ENCODE assay signal across 8 mouse cellular contexts in the genomic region with DNA sequence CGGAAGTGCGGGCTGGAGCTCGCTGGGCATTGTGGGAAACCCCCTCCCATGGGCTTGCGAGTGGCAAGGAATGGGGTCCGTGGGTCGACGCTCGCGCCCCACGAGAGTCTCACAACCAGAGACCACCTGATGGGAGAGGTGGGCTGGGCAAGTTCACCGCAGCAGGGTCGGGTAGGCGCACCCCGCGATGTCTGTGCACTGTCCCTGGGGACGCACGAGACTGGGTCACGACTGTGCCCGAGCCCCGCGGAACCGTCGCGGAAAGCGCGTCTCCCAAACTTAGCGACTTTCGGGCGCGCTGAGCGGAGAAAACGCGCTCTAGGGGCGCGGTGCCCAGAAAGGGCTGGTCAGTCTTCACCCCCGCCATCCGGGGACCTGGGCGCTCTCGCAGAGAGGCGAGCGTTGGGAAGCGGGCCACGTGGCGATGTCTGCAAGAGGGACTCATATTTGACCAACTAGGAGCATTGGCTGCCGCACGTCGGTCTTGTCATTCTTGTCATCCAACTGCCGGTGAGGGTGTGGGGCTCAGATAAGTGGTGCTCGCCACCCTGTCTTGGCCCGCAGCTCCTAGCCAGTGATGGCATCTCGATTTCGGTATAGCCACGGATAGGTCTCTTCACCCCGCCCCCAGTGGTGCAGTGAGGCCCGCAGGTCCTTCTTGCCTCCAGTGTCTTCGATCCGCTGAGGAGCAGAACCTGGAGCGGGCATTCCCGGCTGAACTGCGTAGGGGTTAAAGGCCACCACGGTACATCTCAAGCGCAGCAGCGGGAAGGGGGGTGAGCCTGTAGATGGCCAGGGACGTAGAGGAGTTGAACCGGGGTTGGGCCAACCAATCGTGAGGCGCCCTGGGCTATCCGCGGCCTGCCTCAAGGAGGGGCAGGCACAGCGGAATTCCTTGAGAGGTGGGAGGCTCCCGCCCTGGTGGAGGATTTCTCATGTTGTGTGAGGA. TPM values are rescaled to one million over a fixed set of nuclear protein-coding genes. Genes with fewer than 3 reads are reported as not detected.
A peak's percentile ranks its signal among the peaks of the same experiment; 100 is the strongest.
DNase-seq lines count a peak whose midpoint lies in the region; ATAC-seq and TF ChIP-seq lines count a peak whose summit lies in the region.

No protein-coding gene starts in this region.

- H3K4me3 ChIP-seq in C2C12 (ENCODE audit: insufficient read depth, poor library complexity, severe bottlenecking): peak overlapping the region; percentile 21
- H3K4me3 ChIP-seq in embryonic facial prominence, embryonic 11.5 days (ENCODE audit: low read depth, low read length): peak overlapping the region; percentile 91
- peak overlapping the region; percentile 97 for H3K4me3 ChIP-seq in kidney, adult 2 months (ENCODE audit: insufficient read depth, low read depth, low read length)
- H3K4me3 ChIP-seq in liver, embryonic 14.5 days (ENCODE audit: insufficient read depth in 1 of 2, low read depth in 2 of 2, low read length in 2 of 2): peak overlapping the region; percentile 69 to 97
- H3K4me3 ChIP-seq in stomach, postnatal 0 days (ENCODE audit: low read depth, low read length): peak overlapping the region; percentile 86

- peak overlapping the region; percentile 78 for H3K9ac ChIP-seq in embryonic facial prominence, embryonic 11.5 days (replicated peaks; ENCODE audit: low read length)
- peak overlapping the region; percentile 73 for H3K9ac ChIP-seq in liver, embryonic 14.5 days (replicated peaks)
- H3K9ac ChIP-seq in stomach, postnatal 0 days (ENCODE audit: low read length): peak overlapping the region; percentile 73

- TF ChIP-seq CTCF in C2C12 (IDR thresholded peaks at IDR 0.05; ENCODE audit: control insufficient read depth, insufficient read depth, insufficient read length): no peak
- no peak for TF ChIP-seq CTCF in kidney, adult 2 months (conservative IDR thresholded peaks at IDR 0.05; ENCODE audit: insufficient read depth, insufficient read length, low read depth, low read length)
- peak; percentile 40; the same call in 1 of the 2 replicates for TF ChIP-seq CTCF in liver, embryonic 14.5 days (IDR thresholded peaks at IDR 0.05; ENCODE audit: low read depth)
- peak; percentile 18; the same call in 1 of the 2 replicates for TF ChIP-seq CTCF in stomach, postnatal 0 days (IDR thresholded peaks at IDR 0.05; ENCODE audit: low read depth)

- peaks cover 2% of the 10 kb centered on the region; the same call in 1 of the 2 replicates for H3K4me1 ChIP-seq in embryonic facial prominence, embryonic 11.5 days (ENCODE audit: control insufficient read depth, insufficient read depth, low read length)
- no peaks in the 10 kb centered on the region for H3K4me1 ChIP-seq in kidney, adult 2 months (ENCODE audit: control insufficient read depth, insufficient read depth, low read length)
- H3K4me1 ChIP-seq in liver, embryonic 14.5 days (replicated peaks; ENCODE audit: control insufficient read depth in 2 of 2, insufficient read depth in 2 of 2, low read length in 1 of 2): peaks cover 42 to 46% of the 10 kb centered on the region in 2 experiments
- H3K4me1 ChIP-seq in stomach, postnatal 0 days (replicated peaks; ENCODE audit: control insufficient read depth, insufficient read depth): peaks cover 6% of the 10 kb centered on the region; the same call in 1 of the 2 replicates

- peak overlapping the region; percentile 76 for H3ac ChIP-seq in C2C12 (ENCODE audit: control insufficient read depth, insufficient read length, low read depth)

- DNase-seq in adrenal gland, postnatal 10 days: peak; percentile 76
- DNase-seq in embryonic facial prominence, embryonic 11.5 days (ENCODE audit: low spot score): peak; percentile 59
- peak; percentile 68 to 78 for DNase-seq in heart, adult 9 months (ENCODE audit: low spot score in 2 of 2)
- DNase-seq in kidney, adult 2 months: peak; percentile 83
- DNase-seq in liver, embryonic 14.5 days (ENCODE audit: low read depth in 3 of 3, low spot score in 3 of 3): peak; percentile 85 to 89 (median 86)
- DNase-seq in natural killer cell, adult 2 months (ENCODE audit: low spot score in 2 of 2): peak; percentile 33 to 39
- peak; percentile 60 for DNase-seq in stomach, postnatal 0 days (ENCODE audit: low spot score)

- no peak overlapping the region for H3K27ac ChIP-seq in embryonic facial prominence, embryonic 11.5 days (replicated peaks; ENCODE audit: low read depth, low read length)
- H3K27ac ChIP-seq in kidney, adult 2 months (ENCODE audit: insufficient read depth, low read depth, low read length): peak overlapping the region; percentile 96
- H3K27ac ChIP-seq in liver, embryonic 14.5 days: peak overlapping the region; percentile 90
- H3K27ac ChIP-seq in stomach, postnatal 0 days (replicated peaks): peak overlapping the region; percentile 71

- H3K79me2 ChIP-seq in C2C12 (ENCODE audit: control insufficient read depth, insufficient read depth): no peaks in the 10 kb centered on the region

- no peaks in the 10 kb centered on the region for H3K9me3 ChIP-seq in embryonic facial prominence, embryonic 11.5 days (replicated peaks; ENCODE audit: control insufficient read depth, low read length)
- H3K9me3 ChIP-seq in liver, embryonic 14.5 days (ENCODE audit: control insufficient read depth, low read length): no peaks in the 10 kb centered on the region
- H3K9me3 ChIP-seq in stomach, postnatal 0 days (ENCODE audit: control insufficient read depth, low read length): no peaks in the 10 kb centered on the region

- no peaks in the 10 kb centered on the region for H3K36me3 ChIP-seq in C2C12 (ENCODE audit: control insufficient read depth, insufficient read depth)
- H3K36me3 ChIP-seq in embryonic facial prominence, embryonic 11.5 days (replicated peaks; ENCODE audit: control insufficient read depth, insufficient read depth, low read depth, low read length): no peaks in the 10 kb centered on the region
- no peaks in the 10 kb centered on the region for H3K36me3 ChIP-seq in kidney, adult 2 months (ENCODE audit: control insufficient read depth, insufficient read depth, low read length)
- H3K36me3 ChIP-seq in liver, embryonic 14.5 days (replicated peaks; ENCODE audit: control insufficient read depth, insufficient read depth, low read depth): no peaks in the 10 kb centered on the region
- H3K36me3 ChIP-seq in stomach, postnatal 0 days (ENCODE audit: control insufficient read depth, insufficient read depth, low read length): no peaks in the 10 kb centered on the region

- peak; percentile 29 for TF ChIP-seq POLR2A in kidney, adult 2 months (IDR thresholded peaks at IDR 0.05; ENCODE audit: low read depth, low read length)

- ATAC-seq in embryonic facial prominence, embryonic 11.5 days (replicated peaks; ENCODE audit: insufficient number of reproducible peaks, low FRiP score, low TSS enrichment, low read depth): peak; percentile 66
- ATAC-seq in liver, embryonic 14.5 days (ENCODE audit: insufficient read depth): peak; percentile 83
- peak; percentile 45 for ATAC-seq in stomach, postnatal 0 days (ENCODE audit: low FRiP score, low TSS enrichment)

- H3K79me3 ChIP-seq in C2C12 (ENCODE audit: low read depth): no peaks in the 10 kb centered on the region

- WGBS in embryonic facial prominence, embryonic 11.5 days: under 1% methylated on average over 71 of the region's 71 CpGs
- WGBS in kidney, adult 2 months: 3% methylated on average over 71 of the region's 71 CpGs
- under 1% methylated on average over 71 of the region's 71 CpGs for WGBS in liver, embryonic 14.5 days (ENCODE audit: insufficient replicate concordance)
- WGBS in stomach, postnatal 0 days: 2% methylated on average over 69 of the region's 71 CpGs

- TF ChIP-seq EP300 in liver, embryonic 14.5 days (IDR thresholded peaks at IDR 0.05; ENCODE audit: low read depth): peak; percentile 91
- TF ChIP-seq EP300 in stomach, postnatal 0 days (optimal IDR thresholded peaks at IDR 0.05): no peak

- peak overlapping the region; percentile 99 for H3K4me2 ChIP-seq in embryonic facial prominence, embryonic 11.5 days (ENCODE audit: low read depth, low read length)
- peak overlapping the region; percentile 96 for H3K4me2 ChIP-seq in liver, embryonic 14.5 days (ENCODE audit: low read depth)
- H3K4me2 ChIP-seq in stomach, postnatal 0 days (replicated peaks; ENCODE audit: low read depth): peak overlapping the region; percentile 100

- peaks cover 64% of the 10 kb centered on the region for H3K27me3 ChIP-seq in C2C12 (ENCODE audit: control insufficient read depth, insufficient read depth, insufficient read length)
- no peaks in the 10 kb centered on the region; the same call in 1 of the 2 replicates for H3K27me3 ChIP-seq in embryonic facial prominence, embryonic 11.5 days (ENCODE audit: control insufficient read depth, insufficient read depth, low read length)
- no peaks in the 10 kb centered on the region for H3K27me3 ChIP-seq in kidney, adult 2 months (replicated peaks; ENCODE audit: control insufficient read depth, insufficient read depth, low read length)
- peaks cover 6% of the 10 kb centered on the region; the same call in 1 of the 2 replicates for H3K27me3 ChIP-seq in liver, embryonic 14.5 days (ENCODE audit: control insufficient read depth, insufficient read depth, low read length)
- H3K27me3 ChIP-seq in stomach, postnatal 0 days (ENCODE audit: control insufficient read depth, insufficient read depth, low read length): no peaks in the 10 kb centered on the region

RNA-seq across cellular contexts. Expression of gene Zbtb46, which starts 0.7 kb away (rescaled TPM):
- polyA plus RNA-seq in C2C12 (2012; fragmentation: generic; extraction: Trizol): 0.68 TPM
- total RNA-seq in adrenal gland, postnatal 10 days (2021): 10 to 100 TPM; 17.2 to 23.6 TPM
- 7.4 and 9.0 TPM in 2 replicates for polyA plus RNA-seq in embryonic facial prominence, embryonic 11.5 days (2014; fragmentation: Nextera tagmentation; extraction: Ambion mirVana)
- 7.7 and 8.0 TPM in 2 replicates for polyA plus RNA-seq in kidney, adult 2 months (2012; rRNA removed)
- polyA plus RNA-seq in liver, embryonic 14.5 days (2012; rRNA removed): 4.4 and 5.3 TPM in 2 replicates
- 6.5 and 6.8 TPM in 2 replicates for polyA plus RNA-seq in liver, embryonic 14.5 days (2014; fragmentation: Nextera tagmentation; extraction: Ambion mirVana)
- polyA plus RNA-seq in stomach, postnatal 0 days (2015; fragmentation: Nextera tagmentation; extraction: Ambion mirVana): 2.4 TPM in 2 replicates

RNA-seq across cellular contexts. Expression of gene Abhd16b, which starts 33.1 kb away (rescaled TPM):
- polyA plus RNA-seq in C2C12 (2012; fragmentation: generic; extraction: Trizol): not detected
- total RNA-seq in adrenal gland, postnatal 10 days (2021): not detected
- polyA plus RNA-seq in embryonic facial prominence, embryonic 11.5 days (2014; fragmentation: Nextera tagmentation; extraction: Ambion mirVana): 0.11 and 0.15 TPM in 2 replicates
- not detected in 2 replicates for polyA plus RNA-seq in kidney, adult 2 months (2012; rRNA removed)
- 0.01 TPM in 1 of 2 replicates, not detected in the other for polyA plus RNA-seq in liver, embryonic 14.5 days (2012; rRNA removed)
- polyA plus RNA-seq in liver, embryonic 14.5 days (2014; fragmentation: Nextera tagmentation; extraction: Ambion mirVana): not detected in 2 replicates
- 0.08 and 0.15 TPM in 2 replicates for polyA plus RNA-seq in stomach, postnatal 0 days (2015; fragmentation: Nextera tagmentation; extraction: Ambion mirVana)

RNA-seq across cellular contexts. Expression of gene Tpd52l2, which starts 37.0 kb away (rescaled TPM):
- polyA plus RNA-seq in C2C12 (2012; fragmentation: generic; extraction: Trizol): 79.2 TPM
- 100 to 1,000 TPM in 1 of 2 experiments, 10 to 100 TPM in 1; 95.5 to 108 TPM for total RNA-seq in adrenal gland, postnatal 10 days (2021)
- 166 and 169 TPM in 2 replicates for polyA plus RNA-seq in embryonic facial prominence, embryonic 11.5 days (2014; fragmentation: Nextera tagmentation; extraction: Ambion mirVana)
- polyA plus RNA-seq in kidney, adult 2 months (2012; rRNA removed): 35.2 and 41.5 TPM in 2 replicates
- polyA plus RNA-seq in liver, embryonic 14.5 days (2012; rRNA removed): 19.6 and 36.1 TPM in 2 replicates
- 78.3 and 80.5 TPM in 2 replicates for polyA plus RNA-seq in liver, embryonic 14.5 days (2014; fragmentation: Nextera tagmentation; extraction: Ambion mirVana)
- polyA plus RNA-seq in stomach, postnatal 0 days (2015; fragmentation: Nextera tagmentation; extraction: Ambion mirVana): 98.0 and 104 TPM in 2 replicates

Comparison
In these comparisons a context has a peak if more than half of its experiments do, and no peak if none do; other contexts are left out.
1. H3K4me3 ChIP-seq: peak in every context shown above with its lines; median percentile 97 in kidney, adult 2 months; 91 in embryonic facial prominence, embryonic 11.5 days; 86 in stomach, postnatal 0 days; 83 in liver, embryonic 14.5 days; 21 in C2C12.
2. CTCF ChIP-seq: peak in liver, embryonic 14.5 days (single experiment) and stomach, postnatal 0 days (single experiment); none in C2C12 (single experiment) and kidney, adult 2 months (single experiment).
3. DNase-seq: peak in every context shown above with its lines; median percentile 86 in liver, embryonic 14.5 days; 83 in kidney, adult 2 months; 76 in adrenal gland, postnatal 10 days; 73 in heart, adult 9 months; 60 in stomach, postnatal 0 days; 59 in embryonic facial prominence, embryonic 11.5 days; 36 in natural killer cell, adult 2 months.
4. Peak in every context shown above with its lines, with median percentiles within 50 percentile points of each other: ATAC-seq, H3K4me2 ChIP-seq and H3K9ac ChIP-seq.